Mouse (Mus musculus) ES-E14 (cell line): ENCODE measurements around the gene Epha7. TPM values are rescaled to one million over a fixed set of nuclear protein-coding genes. Genes with fewer than 3 reads are reported as not detected.

Experiments
- DNase-seq: peaks from one replicate; pipeline ENCODE4 v3.0.0-alpha.2; 2013; ENCODE audit warnings: low read depth, low spot score
- H3K27ac ChIP-seq: 2 replicates; pipeline ENCODE4 v1.5.1; 2012; ENCODE audit warnings: low read depth, mild to moderate bottlenecking, low read length, moderate library complexity, mixed read lengths; ENCODE audit not compliant: poor library complexity, insufficient read depth, severe bottlenecking
- H3K36me3 ChIP-seq: 2 replicates; pipeline ENCODE4 v1.6.1; 2012; ENCODE audit warnings: mild to moderate bottlenecking, low read length, moderate library complexity, mixed read lengths; ENCODE audit not compliant: control insufficient read depth, poor library complexity, insufficient read depth, severe bottlenecking
- H3K4me1 ChIP-seq, 2 experiments: fragments of 150-350 bp in 1 of 2; sonication (generic) in 1 of 2; 2 replicates each; pipeline ENCODE4 v1.6.1; 2012; ENCODE audit warnings: low read length in 2 of 2, mild to moderate bottlenecking in 1 of 2, mixed read lengths in 1 of 2; ENCODE audit not compliant: control insufficient read depth in 2 of 2, insufficient read depth in 2 of 2, poor library complexity in 1 of 2
- H3K4me3 ChIP-seq, 2 experiments: fragments of 150-350 bp in 1 of 2; sonication (generic) in 1 of 2; 2 replicates each; pipeline ENCODE4 v1.5.1; 2012; ENCODE audit warnings: low read length in 2 of 2, low read depth in 1 of 2, mild to moderate bottlenecking in 1 of 2, mixed read lengths in 1 of 2; ENCODE audit not compliant: insufficient read depth in 1 of 2, poor library complexity in 1 of 2, severe bottlenecking in 1 of 2
- H3K9ac ChIP-seq: 2 replicates; pipeline ENCODE4 v1.6.1; 2012; ENCODE audit warnings: low read depth, mild to moderate bottlenecking, low read length, mixed read lengths; ENCODE audit not compliant: poor library complexity, insufficient read depth, severe bottlenecking
- H3K9me3 ChIP-seq: fragments of 150-350 bp; sonication (generic); 2 replicates; pipeline ENCODE4 v1.6.1; 2012; ENCODE audit warnings: low read depth, mild to moderate bottlenecking, low read length; ENCODE audit not compliant: control insufficient read depth, insufficient read depth
- CHD2 ChIP-seq: IDR thresholded peaks from 2 replicates; pipeline ENCODE4 v1.6.1; 2014; ENCODE audit warnings: mild to moderate bottlenecking, low read depth, low read length, inconsistent platforms
- HCFC1 ChIP-seq: IDR thresholded peaks from 2 replicates; pipeline ENCODE4 v1.6.1; 2012; ENCODE audit warnings: low read length, inconsistent platforms, borderline replicate concordance; ENCODE audit not compliant: insufficient read depth
- MAFK ChIP-seq: IDR thresholded peaks from 2 replicates; pipeline ENCODE4 v1.6.1; 2014; ENCODE audit warnings: mild to moderate bottlenecking, low read depth, low read length, inconsistent platforms; ENCODE audit not compliant: insufficient read depth
- ZC3H11A ChIP-seq: IDR thresholded peaks from 2 replicates; pipeline ENCODE4 v1.6.1; 2012; ENCODE audit warnings: low read depth, mild to moderate bottlenecking, inconsistent platforms, low read length, borderline replicate concordance
- ZNF384 ChIP-seq: IDR thresholded peaks from 2 replicates; pipeline ENCODE4 v1.6.1; 2012; ENCODE audit warnings: low read depth, low read length, inconsistent platforms
- in situ Hi-C, 2 experiments: fragments of 600-800 bp; cut with MboI; formaldehyde crosslinking; loops; one replicate each; pipeline ENCODE4 v1.15.1; 2025; ENCODE audit warnings: low sequenced_read_pairs in 2 of 2, inconsistent platforms in 1 of 2; ENCODE audit not compliant: unreplicated experiment in 2 of 2
- total RNA-seq: library from RNA; depleted of rRNA; stranded (reverse); fragments of 300-350 nt; gene quantifications from 2 replicates; pipeline ENCODE4 v1.2.3, GENCODE M21; 2012

Gene Epha7
- total RNA-seq, 1 experiment: 4.4 TPM

GRCm38 (mm10) chr4:28901496-28901895 lies 88.6 kb downstream of the Epha7 start:
- Histone ChIP-seq H3K9me3 (no peaks in the 10 kb centered on the region), H3K4me3 (no peak overlapping the region), H3K4me1 (no peaks in the 10 kb centered on the region), H3K36me3 (no peaks in the 10 kb centered on the region), H3K9ac (no peak overlapping the region), H3K27ac (no peak overlapping the region)
- in situ Hi-C loops: no loop called here
- DNase-seq: no peak
- TF ChIP-seq ZC3H11A: no peak
- TF ChIP-seq HCFC1: no peak
- TF ChIP-seq CHD2: no peak
- TF ChIP-seq MAFK: no peak
- no peak for TF ChIP-seq ZNF384

GRCm38 (mm10) chr4:28902004-28902704 lies 89.2 kb downstream of the Epha7 start:
- no peak for TF ChIP-seq MAFK
- no peak for TF ChIP-seq HCFC1
- TF ChIP-seq ZC3H11A: no peak
- no peak for TF ChIP-seq ZNF384
- no peak for TF ChIP-seq CHD2
- Histone ChIP-seq H3K36me3 (no peaks in the 10 kb centered on the region), H3K4me3 (no peak overlapping the region), H3K27ac (no peak overlapping the region), H3K9me3 (no peaks in the 10 kb centered on the region), H3K4me1 (no peaks in the 10 kb centered on the region), H3K9ac (no peak overlapping the region)
- no peak for DNase-seq
- in situ Hi-C loops: no loop called here

GRCm38 (mm10) chr4:28906985-28907384 lies 94.1 kb downstream of the Epha7 start:
- DNase-seq: no peak
- H3K36me3 ChIP-seq: no peaks in the 10 kb centered on the region
- H3K9ac ChIP-seq: no peak overlapping the region
- H3K27ac ChIP-seq: no peak overlapping the region
- H3K9me3 ChIP-seq: no peaks in the 10 kb centered on the region
- in situ Hi-C loops: no loop called here
- TF ChIP-seq HCFC1 (no peak), CHD2 (no peak), MAFK (no peak), ZNF384 (no peak), ZC3H11A (no peak)
- no peaks in the 10 kb centered on the region for H3K4me1 ChIP-seq
- H3K4me3 ChIP-seq: no peak overlapping the region

GRCm38 (mm10) chr4:28910127-28910526 lies 97.2 kb downstream of the Epha7 start:
- TF ChIP-seq ZNF384 (no peak), CHD2 (no peak), ZC3H11A (no peak), MAFK (no peak), HCFC1 (no peak)
- H3K9ac ChIP-seq: no peak overlapping the region
- no peaks in the 10 kb centered on the region for H3K36me3 ChIP-seq
- no peaks in the 10 kb centered on the region for H3K4me1 ChIP-seq
- no peaks in the 10 kb centered on the region for H3K9me3 ChIP-seq
- DNase-seq: no peak
- no peak overlapping the region for H3K4me3 ChIP-seq
- H3K27ac ChIP-seq: no peak overlapping the region
- in situ Hi-C loops: no loop called here
